Mouse (Mus musculus): ENCODE measurements around the gene Ankdd1a.

DNA sequence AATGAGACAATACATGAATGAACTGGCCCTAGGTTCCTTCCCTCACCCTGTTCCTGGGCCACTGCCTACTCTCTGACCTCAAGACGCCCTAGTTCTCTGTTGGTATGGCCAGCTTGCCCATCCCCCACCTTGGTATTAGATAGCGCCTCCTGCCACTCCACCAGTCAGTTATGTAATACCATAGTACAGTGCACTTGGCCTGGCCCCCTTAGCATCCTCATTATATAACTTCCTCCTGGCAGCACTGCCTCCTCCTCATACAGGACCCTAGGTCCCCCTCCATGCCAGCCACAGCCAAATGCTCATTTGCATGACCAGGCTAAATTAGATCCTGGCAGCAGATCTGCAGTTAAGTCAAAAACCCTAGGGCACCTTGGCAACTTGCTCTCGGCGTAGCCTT lies 41.0 kb upstream of the Ankdd1a start:
- TF ChIP-seq CTCF (IDR thresholded peaks at IDR 0.05; ENCODE audit: low read depth), result no peak
- no peak for TF ChIP-seq EP300 (optimal IDR thresholded peaks at IDR 0.05)

Data from stomach, postnatal 0 days (tissue).